Mouse (Mus musculus) neural tube, embryonic 10.5 days (tissue): ENCODE data around the gene Stoml1.
A peak's percentile ranks its signal among the peaks of the same experiment; 100 is the strongest.
"Not testable (repeated sequence)": the region's sequence is repeated elsewhere in the genome, so short reads cannot be mapped to it uniquely, and the experiment has no call there.

Experiments
- DNase-seq: peaks from one replicate; pipeline ENCODE4 v3.0.0-alpha.2; 2017; ENCODE audit warnings: low spot score; ENCODE audit errors: extremely low spot score

The Stoml1 gene

GRCm38 (mm10) chr9:58241780-58242485 is 11.0 kb upstream of the Stoml1 start:
- DNase-seq = no peak

- DNase-seq = no peak
Observed at GRCm38 (mm10) chr9:58242696-58243095, 10.3 kb upstream of the Stoml1 start.

GRCm38 (mm10) chr9:58243696-58244095 is 9.3 kb upstream of the Stoml1 start:
- no peak for DNase-seq

- no peak for DNase-seq
Observed at GRCm38 (mm10) chr9:58246083-58246591, 6.8 kb upstream of the Stoml1 start.

GRCm38 (mm10) chr9:58247064-58247759 is 5.8 kb upstream of the Stoml1 start:
- DNase-seq = peak; percentile 77

- no peak for DNase-seq
Observed at GRCm38 (mm10) chr9:58248746-58249413, 4.1 kb upstream of the Stoml1 start.

GRCm38 (mm10) chr9:58249592-58250192 is 3.3 kb upstream of the Stoml1 start, which contains the start of gene Pml:
Gene Pml (minus strand): TSS chr9:58249786.
- peak; percentile 56 for DNase-seq

- no peak for DNase-seq
Observed at GRCm38 (mm10) chr9:58250322-58250721, 2.6 kb upstream of the Stoml1 start.

GRCm38 (mm10) chr9:58250730-58251129 is 2.2 kb upstream of the Stoml1 start:
- not testable (repeated sequence) for DNase-seq

- DNase-seq = not testable (repeated sequence)
Observed at GRCm38 (mm10) chr9:58253805-58254122, 800 bp downstream of the Stoml1 start.

- no peak for DNase-seq
Observed at GRCm38 (mm10) chr9:58255105-58255504, 2.1 kb downstream of the Stoml1 start.

GRCm38 (mm10) chr9:58255704-58256685 is 3.0 kb downstream of the Stoml1 start:
- no peak for DNase-seq

- no peak for DNase-seq
Observed at GRCm38 (mm10) chr9:58262507-58262906, 9.5 kb downstream of the Stoml1 start.

GRCm38 (mm10) chr9:58265368-58265767 is 12.4 kb downstream of the Stoml1 start:
- no peak for DNase-seq

- DNase-seq = no peak
Observed at GRCm38 (mm10) chr9:58266571-58267011, 13.6 kb downstream of the Stoml1 start.

- DNase-seq = no peak
Observed at GRCm38 (mm10) chr9:58267046-58267445, 14.1 kb downstream of the Stoml1 start.

GRCm38 (mm10) chr9:58268384-58269313 is 15.7 kb downstream of the Stoml1 start:
- DNase-seq = peak; percentile 54

- DNase-seq = no peak
Observed at GRCm38 (mm10) chr9:58270081-58270480, 17.1 kb downstream of the Stoml1 start.

- no peak for DNase-seq
Observed at GRCm38 (mm10) chr9:58271109-58271508, 18.1 kb downstream of the Stoml1 start.
